Mouse (Mus musculus) yolk sac, embryonic 10.5 days (tissue): ENCODE results near the gene Bag5.
"Not testable (repeated sequence)": the region's sequence is repeated elsewhere in the genome, so short reads cannot be mapped to it uniquely, and the experiment has no call there.

Source experiments
- DNase-seq: peaks from one replicate; pipeline ENCODE4 v3.0.0-alpha.2; 2017; ENCODE audit warnings: low spot score

The Bag5 gene

DNA sequence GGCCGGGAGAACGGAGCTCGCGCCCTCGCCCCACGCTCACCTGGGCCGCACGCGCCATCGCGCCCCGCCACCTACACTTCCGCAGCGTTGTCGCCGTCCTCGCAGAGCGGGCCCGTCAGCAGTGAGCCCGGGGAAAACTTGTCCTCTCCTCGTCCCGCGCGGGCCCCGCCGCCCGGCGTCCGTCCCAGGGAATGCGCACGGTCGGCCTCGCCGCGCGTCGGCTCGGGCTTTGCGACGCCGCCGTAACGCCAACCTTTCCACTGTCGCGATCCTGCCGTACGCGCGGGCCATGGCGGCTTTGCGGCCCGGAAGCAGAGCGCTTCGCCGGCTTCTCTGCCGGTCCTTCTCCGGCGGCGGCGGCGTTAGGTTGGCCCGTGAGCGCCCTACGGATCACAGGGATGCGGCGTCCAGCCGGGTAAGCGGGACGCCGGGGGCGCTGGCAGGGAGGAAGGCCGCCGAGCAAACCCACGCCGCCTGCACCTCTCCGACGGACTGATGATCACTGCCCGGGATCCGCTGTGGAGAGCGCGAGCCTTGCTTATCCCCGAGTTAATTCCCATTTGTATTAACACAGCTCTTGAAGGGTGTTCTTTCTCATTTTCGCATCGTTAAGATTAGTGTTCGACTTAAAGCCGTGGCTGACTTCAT lies at the start of gene Bag5, which contains the start of gene Apopt1:
Bag5 (minus strand) TSS at position 254 of the 648 bp plus-strand sequence.
Apopt1 (plus strand) TSS at position 258 of the 648 bp plus-strand sequence.
- peak; percentile 88 for DNase-seq

DNA sequence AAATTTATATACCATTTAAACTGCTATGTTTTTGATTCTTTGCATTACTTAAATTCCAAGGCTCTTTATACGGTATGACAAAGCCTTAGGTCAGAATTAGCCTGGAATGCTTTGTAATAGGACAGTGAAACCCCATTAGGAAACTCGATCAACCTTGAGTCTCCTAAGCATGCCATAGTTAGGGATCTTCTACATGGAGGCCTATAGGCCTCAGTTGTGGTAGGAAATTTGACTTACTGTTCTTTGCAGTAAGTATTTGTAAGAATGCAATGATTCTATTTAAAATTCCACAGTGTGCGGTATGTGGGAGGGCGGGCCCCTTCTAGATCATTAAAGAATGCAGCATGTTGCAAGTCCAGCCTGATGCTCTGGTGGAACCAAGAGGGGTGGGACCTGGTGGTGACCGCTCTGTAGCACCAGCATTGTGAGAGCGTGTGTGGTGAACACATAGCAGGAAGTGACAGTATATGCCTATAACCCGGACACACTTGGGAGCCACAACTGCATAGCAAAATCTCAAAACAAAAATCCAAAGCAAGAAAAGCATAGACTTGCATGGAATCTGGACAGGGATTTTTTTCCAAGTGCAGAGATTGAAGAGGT lies 47.4 kb upstream of the Bag5 start:
- no peak for DNase-seq

DNA sequence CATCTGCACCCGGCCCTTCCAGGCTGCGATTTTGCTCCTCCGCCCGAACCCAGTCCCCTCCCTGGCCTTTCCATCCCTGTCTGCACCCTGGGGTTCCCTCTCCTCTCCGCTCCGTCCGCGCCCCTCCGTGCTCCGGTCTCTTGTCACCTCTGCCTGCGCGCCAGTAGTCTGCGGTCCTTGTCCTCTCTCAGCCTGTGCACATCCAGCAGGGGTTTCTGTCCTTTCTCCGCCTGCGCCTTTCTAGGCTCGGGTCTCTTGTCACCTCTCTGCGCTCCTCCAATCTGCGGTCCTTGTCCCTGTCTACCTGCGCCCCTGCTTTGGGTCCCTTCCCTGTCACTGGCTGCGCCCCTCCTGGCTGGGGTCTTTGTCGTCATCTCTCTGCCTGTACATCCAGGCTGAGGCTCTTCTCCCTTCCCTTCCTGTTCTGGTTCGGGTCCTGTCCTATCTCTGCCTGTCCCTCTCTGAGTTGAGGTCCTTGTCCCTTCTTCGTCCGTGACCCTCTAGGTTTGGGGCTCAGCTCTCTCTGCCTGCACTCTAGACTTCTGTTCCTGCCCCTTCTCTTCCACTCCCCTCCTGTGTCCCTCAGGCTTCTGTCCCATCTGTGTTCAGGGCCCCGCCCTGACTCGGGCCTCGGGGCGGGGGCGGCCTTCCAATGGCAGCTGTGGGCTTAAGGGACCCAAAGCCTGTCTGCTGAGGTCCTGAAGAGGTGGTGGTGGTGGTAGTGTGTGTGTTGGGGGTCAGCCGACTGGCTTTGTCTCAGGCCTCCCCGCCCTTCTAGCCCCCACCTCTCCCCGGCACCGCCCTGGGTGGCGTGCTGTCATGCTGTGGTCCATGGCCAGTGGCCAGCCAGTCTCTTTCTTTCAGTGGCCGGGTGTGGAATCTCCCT lies 46.4 kb upstream of the Bag5 start:
- DNase-seq: no peak

DNA sequence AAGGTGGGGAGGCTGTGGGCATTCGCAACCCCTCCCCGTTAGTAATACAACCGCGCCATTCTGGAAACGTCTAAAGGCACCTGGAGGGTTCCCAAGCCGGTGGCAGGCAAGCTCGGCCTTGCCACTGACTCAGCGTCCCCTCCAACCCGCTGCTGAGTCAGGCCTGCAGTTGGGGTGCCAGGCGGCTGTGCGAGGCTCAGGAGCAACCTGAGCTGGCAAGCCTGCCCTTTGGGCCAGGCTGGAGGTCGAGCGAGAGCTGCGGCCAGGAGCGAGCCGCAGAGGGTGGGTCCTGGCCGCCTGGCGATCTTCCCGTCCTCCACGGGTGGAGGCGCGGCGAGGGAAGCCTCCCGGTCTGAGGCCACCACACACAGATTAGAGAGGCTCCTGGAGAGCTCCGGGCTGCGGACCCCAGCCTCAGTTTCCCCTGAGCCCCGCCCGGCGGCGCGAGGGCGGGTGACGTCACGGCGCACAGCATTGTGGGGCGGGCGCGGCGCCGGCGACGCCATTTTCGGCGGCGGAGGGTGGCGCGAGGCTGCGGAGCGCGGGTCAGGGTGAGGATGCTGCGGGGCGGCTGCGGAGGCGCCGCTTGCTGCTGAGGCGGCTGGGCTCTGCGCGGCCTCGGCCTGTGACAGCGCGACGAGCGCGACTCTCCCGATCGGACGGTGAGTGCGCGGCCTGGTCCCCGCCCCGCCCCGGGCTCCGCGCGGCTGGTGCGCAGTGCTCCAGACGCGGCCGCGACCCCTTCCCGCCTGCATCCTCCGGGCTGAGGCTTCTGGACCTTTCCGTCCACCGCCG lies 45.5 kb upstream of the Bag5 start, which contains the start of gene Klc1:
Klc1 (plus strand) TSS at position 469 of the 795 bp plus-strand sequence.
- DNase-seq: peak; percentile 71

DNA sequence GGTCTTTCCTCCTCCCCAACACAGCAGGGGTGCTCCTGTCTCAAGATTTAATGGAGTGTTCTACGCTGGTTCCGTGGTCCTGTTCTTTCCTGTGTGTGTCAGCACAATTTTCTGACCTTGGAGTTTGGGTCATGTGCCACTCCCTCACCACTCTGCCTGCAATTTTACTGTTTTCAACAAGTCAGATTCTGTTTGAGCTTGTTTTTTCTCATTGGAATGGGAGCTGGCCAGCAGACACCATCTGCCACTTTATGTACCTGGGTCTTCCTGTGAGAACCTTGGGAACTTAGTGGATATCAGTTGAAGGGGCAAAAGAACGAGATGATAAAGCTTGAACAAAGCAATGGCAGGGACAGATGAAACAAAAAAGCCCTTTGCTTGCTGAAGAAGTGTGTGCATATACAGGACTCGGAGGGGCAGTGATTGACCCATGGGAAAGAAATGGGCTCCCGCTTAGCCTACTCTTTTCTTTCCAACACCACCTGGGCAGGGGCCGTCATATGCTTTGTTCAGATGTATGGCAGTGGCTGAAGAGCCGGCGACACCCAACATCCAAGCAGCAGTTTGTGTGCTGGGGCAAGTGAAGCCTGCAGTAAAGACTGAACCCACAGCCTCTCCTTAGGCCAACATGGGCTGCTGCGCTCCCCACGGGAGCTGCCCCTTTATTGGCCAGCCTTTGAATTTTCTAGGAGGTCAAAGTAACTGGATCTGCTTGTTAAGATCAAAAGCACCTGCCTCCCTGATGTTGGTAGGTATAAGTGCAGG lies 44.7 kb upstream of the Bag5 start:
- DNase-seq: no peak

DNA sequence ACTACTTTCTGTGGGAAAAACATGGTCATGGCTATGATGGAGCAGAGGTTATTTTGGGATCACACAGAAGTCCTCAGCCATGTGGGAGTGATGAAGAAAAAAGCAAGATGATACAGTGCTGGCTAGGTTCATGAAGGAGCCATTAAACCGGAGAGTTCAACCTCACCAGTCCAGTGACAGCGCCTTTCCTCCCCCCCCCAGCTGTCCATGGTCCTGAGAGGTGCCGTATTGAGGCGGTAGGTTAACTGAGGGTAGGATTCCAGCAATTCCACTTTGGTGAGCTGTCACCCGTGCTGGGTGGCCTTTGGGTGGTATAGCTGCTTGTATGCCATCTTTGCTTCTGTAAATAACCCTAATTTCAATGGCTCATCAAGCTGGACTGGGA lies 43.6 kb upstream of the Bag5 start:
- DNase-seq: no peak

DNA sequence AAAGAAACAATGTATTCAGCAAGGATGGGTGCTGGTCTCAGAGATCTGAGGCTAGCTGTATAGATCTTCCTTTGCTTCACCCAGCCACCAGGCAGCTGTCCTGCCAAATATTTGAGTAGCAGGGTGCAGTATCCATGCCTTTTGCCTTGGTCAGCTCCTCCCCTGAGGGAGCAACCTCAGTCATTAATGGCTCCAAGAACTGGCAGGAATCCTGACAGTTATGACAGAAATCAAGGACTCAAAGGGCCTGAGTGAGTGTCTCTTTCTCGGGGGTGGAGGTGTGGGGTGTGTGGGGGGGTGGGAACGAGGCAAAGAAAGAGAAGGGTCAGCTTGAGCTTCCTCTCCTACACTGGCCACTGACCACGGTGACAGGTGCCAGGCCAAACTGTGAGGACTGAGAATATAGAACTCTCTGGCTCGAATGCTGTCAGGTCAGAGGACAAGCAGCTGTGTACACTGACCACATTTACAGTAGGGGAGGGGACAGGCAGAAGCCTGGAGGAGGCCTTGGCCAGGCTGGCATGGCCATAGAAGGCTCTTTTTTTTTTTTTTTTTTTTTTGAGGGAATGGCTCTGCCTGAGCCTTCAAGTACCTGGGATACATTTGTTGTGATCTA lies 43.1 kb upstream of the Bag5 start:
- no peak for DNase-seq

DNA sequence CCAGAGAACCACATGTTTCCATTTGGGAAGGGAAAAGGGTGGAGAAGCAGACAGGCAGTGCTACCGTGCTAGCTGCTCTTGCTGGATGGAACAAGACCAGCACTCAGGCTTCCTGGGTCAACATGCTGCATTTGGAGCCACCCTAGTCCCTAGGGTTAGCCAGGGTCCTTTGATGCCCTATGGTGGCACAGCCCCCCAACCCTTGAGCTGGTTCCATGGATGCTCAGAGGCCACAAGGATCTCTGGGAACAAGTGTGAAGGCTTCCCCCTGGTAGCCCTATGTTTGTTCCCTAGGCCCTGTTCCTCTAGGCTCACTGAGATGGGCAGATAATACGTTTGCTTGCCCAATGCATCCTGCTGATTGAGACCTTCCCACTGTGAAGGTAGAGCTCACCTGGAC lies 42.2 kb upstream of the Bag5 start:
- no peak for DNase-seq

DNA sequence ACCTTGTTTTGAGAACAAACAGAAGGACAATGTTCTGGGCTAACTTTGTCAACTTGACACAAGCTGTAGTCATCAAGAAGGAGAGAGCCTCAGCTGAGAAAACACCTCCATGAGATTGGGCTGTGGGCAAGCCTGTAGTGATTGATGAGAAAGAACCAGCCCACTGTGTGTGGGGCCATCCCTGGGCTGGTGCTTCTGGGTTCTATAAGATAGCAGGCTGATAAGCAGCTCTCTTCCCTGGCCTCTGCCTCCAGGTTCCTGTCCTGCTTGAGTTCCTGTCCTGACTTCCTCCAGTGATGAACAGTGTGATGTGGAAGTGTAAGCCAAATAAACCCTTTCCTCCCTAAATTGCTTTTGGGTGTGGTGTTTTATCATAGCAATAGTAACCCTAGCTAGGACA lies 41.7 kb upstream of the Bag5 start:
- no peak for DNase-seq

DNA sequence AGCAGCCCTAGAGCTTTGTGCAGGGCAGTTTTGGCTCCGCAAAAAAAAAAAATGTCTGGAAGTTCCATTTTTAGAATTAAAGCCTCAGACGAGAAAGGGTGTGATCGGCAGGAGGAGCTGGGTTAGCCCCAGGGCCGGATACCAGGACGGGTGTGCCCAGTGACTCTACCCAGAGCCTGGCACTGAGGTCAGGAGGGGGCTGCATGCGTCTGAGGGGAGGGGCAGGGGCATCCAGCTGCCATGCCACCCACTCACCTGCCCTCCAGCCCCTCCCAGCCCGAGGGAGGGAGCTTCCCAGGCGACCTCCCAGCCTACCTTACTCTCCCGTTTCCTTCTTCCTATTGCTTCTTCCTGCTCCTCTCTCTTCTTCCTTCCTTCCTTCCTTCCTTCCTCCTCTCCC lies 40.3 kb upstream of the Bag5 start:
- no peak for DNase-seq

DNA sequence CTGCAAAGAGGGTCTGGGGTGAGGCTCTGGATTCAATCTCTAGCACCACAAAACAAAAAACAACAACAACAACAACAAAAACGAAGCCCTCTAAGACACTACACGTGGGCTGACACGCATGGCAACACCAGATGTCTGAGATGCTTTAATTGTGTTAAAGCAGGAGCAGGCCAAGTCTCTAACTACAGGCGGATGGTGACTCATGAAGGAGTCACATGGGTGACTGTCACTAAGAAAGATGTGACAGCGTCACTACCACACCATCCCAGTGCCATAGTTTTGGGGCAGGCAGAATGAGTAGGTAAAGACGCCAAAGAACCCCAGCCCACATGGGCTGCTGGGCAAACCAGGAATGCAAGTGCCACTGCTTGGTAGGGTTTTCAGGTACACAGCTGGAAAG lies 39.4 kb upstream of the Bag5 start:
- no peak for DNase-seq

DNA sequence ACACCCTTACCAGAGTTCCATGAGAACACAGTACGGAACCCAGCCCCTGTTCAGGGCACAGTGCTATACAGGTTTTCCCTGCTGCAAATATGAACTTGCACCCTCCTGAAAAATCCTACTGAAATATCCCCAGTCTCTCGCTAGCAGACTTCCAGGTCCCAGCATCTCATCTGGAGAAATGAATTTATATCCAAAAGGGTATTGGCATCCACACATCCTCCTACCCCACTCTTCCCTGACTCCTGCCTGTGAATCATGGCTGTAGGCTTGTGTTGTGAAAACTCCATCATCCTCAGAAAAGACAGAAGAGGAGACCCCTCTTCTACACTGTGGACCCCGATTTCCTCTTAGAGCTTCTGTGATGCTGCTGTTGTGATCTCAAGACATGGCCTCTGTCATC lies 37.7 kb upstream of the Bag5 start:
- no peak for DNase-seq

DNA sequence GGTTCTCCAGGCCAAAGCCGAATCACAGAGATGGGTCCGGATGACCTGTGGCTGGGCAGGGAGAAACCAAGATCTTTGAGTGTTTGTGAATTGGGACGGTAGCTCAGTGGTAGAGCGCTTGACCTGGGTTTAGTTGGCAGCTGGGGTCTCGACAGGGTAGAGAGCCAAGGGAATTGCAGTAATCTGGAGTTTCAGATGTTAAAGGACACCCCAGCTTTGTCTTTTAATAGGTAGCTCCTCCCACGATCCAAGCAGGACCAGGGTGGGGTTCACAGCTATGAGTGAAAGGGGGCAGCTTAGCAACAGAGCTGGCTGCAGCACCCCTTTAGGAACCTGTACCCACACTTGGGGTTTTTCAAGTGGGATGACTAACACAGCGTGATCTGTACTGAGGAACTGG lies 34.4 kb upstream of the Bag5 start:
- no peak for DNase-seq

DNA sequence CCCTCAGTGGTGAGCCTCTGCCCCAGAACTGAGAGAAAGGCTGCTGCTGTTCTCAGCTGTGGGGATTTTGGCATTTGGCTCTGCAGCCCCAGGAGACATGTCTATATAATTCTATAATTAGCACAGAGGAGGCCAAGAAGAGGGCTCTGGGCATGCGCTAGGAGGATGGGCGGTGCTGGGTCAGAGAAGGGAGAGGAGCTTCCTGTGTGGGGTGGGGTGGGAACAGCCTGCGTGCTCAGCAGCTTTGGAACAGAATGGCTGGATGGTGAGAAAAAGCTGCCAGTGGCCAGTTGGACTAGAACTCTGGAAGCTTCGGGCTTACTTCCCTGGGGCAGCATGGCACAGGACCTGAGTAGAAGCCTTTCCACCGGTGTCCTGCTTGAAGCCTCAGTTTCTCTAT lies 33.0 kb upstream of the Bag5 start:
- DNase-seq: no peak

DNA sequence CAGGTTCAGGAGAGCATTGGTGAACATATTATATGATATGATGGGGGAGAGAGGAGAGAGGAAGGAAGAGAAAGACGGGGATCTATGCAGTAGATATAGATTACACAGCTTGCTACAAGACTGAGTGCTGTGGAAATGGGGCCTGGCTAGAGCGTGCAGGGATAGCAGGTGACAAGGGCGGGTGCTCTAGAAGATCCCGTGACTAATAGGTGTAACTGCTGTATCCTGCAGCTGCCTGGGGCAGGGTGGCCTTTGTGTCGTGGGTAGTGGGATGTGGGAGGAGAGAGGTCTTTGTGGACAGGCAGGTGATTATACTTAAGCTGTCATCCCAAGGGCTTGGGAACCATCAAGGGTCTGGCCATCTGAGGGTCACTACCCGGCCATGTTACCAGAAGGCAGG lies 32.2 kb upstream of the Bag5 start:
- DNase-seq: no peak

DNA sequence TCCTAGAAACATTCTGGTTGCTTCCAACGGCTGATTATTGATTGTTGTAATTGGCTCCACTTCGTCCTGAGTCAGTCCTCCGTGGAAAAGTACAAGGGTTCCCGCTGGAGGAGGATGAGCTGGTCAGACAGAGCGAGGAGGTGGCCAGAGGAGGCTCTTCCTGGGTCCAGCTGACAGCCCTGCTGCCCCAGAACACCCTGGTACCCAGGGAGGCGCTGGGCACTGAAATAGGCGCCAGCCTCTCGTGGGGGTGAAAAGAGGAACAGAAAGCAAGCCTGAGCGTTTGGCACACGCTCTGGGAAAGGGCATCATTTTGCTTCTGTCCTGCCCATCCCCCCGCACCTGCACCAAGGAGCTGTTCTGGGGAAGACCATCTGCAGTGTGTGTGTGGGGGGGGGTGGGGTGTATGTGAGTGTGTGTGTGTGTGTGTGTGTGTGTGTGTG lies 30.9 kb upstream of the Bag5 start:
- DNase-seq: no peak

DNA sequence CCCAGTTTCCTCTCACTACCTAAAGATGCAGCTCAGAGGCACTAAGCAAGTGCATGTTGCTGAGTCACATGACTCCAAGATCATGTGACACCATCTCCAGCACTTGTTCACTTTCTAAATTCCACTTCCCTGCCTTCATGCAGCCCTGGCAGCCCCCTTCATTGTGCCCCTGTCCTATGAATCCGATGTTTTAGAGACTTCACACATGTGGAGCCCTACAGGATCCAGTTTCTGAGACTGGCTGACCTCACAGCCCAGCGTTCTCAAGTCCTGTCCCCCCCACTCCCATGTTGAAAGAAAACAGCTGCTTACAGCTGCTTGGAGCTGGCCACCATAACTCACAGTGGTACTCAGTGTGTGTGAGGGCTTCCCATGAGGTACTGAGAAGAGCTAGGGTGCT lies 30.4 kb upstream of the Bag5 start:
- DNase-seq: no peak

DNA sequence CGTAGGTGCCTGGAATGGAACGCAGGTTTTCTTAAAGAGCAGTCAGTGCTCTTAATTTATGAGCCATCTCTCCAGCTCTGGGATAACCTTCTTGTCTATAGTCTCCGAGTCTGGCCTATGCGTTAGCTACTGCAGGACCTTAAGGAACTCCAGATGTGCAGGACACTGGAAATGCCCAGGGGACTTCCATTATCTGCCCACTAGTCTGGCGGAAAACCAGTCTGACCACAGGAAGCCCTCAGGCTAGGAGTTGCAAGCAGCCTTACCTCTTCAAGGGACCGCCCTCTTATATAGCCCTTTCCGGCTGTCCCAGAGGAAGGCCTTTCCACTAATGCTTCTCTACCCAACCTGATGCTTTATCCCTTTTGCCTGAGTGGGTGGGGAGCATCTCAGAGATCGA lies 28.3 kb upstream of the Bag5 start:
- no peak for DNase-seq

DNA sequence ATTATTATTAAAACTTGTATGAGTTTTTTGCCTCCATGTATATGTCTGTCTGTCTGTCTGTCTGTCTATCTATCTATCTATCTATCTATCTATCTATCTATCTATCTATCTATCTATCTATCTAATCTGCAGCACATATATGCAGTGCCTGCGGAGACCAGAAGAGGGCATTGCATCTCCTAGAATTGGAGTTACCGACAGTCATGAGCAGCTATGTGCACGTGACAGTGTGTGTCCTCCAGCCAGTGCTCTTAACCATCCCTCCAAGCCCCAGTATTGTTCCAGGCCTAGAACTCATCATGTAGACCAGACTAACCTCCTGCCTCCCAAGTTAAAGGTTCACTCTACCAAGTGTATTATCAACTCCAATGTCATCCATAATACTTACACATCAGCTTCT lies 25.7 kb upstream of the Bag5 start:
- no peak for DNase-seq

DNA sequence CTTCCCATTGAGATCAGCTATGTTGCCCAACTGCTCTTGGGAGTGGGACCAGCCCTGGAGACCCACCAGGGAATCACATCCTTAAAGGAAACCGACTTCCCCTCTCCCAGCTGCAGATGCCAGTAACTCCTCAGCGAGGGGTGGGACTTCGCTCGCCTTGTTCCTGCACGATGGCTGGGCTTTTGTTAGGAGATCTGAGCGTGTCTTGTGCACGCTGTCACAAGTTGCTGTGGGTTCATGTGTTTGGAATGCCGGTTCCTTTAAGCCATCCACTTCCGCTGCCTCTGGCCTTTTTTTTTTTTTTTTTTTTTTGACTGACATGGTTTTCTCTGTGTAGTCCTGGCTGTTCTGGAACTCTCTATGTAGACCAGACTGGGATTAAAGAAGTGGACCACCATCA lies 24.3 kb upstream of the Bag5 start:
- no peak for DNase-seq

DNA sequence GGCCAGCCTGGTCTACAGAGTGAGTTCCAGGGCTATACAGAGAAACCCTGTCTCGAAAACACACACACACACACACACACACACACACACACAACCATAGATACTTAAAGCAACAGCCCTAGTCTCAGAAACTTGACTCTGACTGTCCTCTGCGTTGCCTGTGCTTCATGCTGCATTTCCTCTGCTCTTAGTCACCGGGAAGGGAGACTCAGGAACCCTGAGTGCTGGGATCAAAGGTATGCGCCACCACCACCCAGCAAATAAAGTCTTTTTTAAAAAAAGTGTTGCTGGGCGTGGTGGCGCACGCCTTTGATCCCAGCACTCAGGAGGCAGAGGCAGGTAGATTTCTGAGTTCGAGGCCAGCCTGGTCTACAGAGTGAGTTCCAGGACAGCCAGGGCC lies 23.6 kb upstream of the Bag5 start:
- DNase-seq: not testable (repeated sequence)
